Mouse (Mus musculus) liver, adult 2 months (tissue): ENCODE data around the gene Stox1. TPM values are rescaled to one million over a fixed set of nuclear protein-coding genes. Genes with fewer than 3 reads are reported as not detected.

Source experiments
- DNase-seq: peaks from one replicate; pipeline ENCODE4 v3.0.0-alpha.2; 2011; ENCODE audit warnings: low read depth, low spot score; ENCODE audit errors: extremely low read depth
- H3K27ac ChIP-seq: fragments of 200-500 bp; replicated peaks from 2 replicates; pipeline ENCODE4 v1.5.1; 2012; ENCODE audit warnings: low read depth, mild to moderate bottlenecking, control low read depth, inconsistent platforms, low read length; ENCODE audit not compliant: insufficient read depth
- H3K27me3 ChIP-seq: fragments of 200-500 bp; 2 replicates; pipeline ENCODE4 v1.6.1; 2012; ENCODE audit warnings: mild to moderate bottlenecking, moderate library complexity, low read length, inconsistent platforms; ENCODE audit not compliant: control insufficient read depth, insufficient read depth
- H3K36me3 ChIP-seq: fragments of 200-500 bp; 2 replicates; pipeline ENCODE4 v1.6.1; 2012; ENCODE audit warnings: low read length, inconsistent platforms; ENCODE audit not compliant: control insufficient read depth, insufficient read depth
- H3K4me1 ChIP-seq: fragments of 200-500 bp; 2 replicates; pipeline ENCODE4 v1.6.1; 2011; ENCODE audit warnings: low read length; ENCODE audit not compliant: control insufficient read depth, insufficient read depth
- H3K4me3 ChIP-seq: fragments of 200-500 bp; 2 replicates; pipeline ENCODE4 v1.5.1; 2011; ENCODE audit warnings: low read depth, mild to moderate bottlenecking, control low read depth, low read length, moderate library complexity; ENCODE audit not compliant: insufficient read depth
- H3K79me2 ChIP-seq: fragments of 200-500 bp; 2 replicates; pipeline ENCODE4 v1.6.1; 2012; ENCODE audit warnings: inconsistent platforms, mild to moderate bottlenecking, low read length, moderate library complexity; ENCODE audit not compliant: control insufficient read depth, insufficient read depth
- H3K9ac ChIP-seq: fragments of 200-500 bp; 2 replicates; pipeline ENCODE4 v1.6.1; 2012; ENCODE audit warnings: low read depth, mild to moderate bottlenecking, control low read depth, inconsistent platforms, low read length
- CTCF ChIP-seq: fragments of 200-500 bp; IDR thresholded peaks from 2 replicates; pipeline ENCODE4 v1.5.1; 2011; ENCODE audit warnings: low read depth, low read length, control low read depth
- POLR2A ChIP-seq: fragments of 200-500 bp; IDR thresholded peaks from 2 replicates; pipeline ENCODE4 v1.6.1; 2011; ENCODE audit warnings: low read length, control low read depth; ENCODE audit not compliant: insufficient read depth; ENCODE audit errors: extremely low read depth
- WGBS: fragments of 180-500 bp; shearing (Covaris S2); methylation state at CpG from one replicate; pipeline ENCODE4 v1.1.7; 2018; 5-methylcytosine and 5-hydroxymethylcytosine counted together
- polyA plus RNA-seq: library from polyadenylated mRNA; depleted of rRNA; stranded (reverse); fragments of >200 nt; gene quantifications from 2 replicates; pipeline ENCODE4 v1.2.3, GENCODE M21; 2012
- total RNA-seq: library from RNA; depleted of rRNA; stranded (reverse); fragments of >200 nt; gene quantifications from 2 replicates; pipeline ENCODE4 v1.2.3, GENCODE M21; 2014

Gene Stox1
- total and polyA plus RNA-seq, 2 experiments, result 0.06 to 0.18 TPM

DNA sequence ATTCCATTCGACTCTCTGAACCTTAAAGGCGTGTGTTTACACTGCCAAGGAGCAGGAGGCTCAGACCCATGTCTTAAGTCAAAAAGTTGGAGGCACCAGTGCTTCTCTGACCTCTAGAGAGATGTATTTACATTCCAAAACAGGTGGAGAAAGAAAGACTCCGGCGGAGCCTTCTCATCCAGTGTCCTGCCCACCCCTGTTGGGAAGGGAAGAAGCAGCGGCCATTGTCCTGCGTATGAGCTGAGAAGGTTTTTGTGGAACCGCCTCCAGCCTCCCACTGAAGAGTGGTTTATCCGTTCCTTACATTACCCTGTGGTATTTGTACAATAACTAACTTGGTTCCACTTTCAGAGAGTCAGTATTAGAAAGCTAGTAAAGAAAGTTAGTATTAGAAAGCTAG lies 33.2 kb downstream of the Stox1 start:
- TF ChIP-seq POLR2A (no peak), CTCF (no peak)
- Histone ChIP-seq H3K27me3 (no peaks in the 10 kb centered on the region), H3K27ac (no peak overlapping the region), H3K9ac (no peak overlapping the region), H3K36me3 (no peaks in the 10 kb centered on the region), H3K4me1 (no peaks in the 10 kb centered on the region), H3K79me2 (no peaks in the 10 kb centered on the region), H3K4me3 (no peak overlapping the region)
- 77% methylated on average over 8 of the region's 8 CpGs for WGBS
- DNase-seq, result no peak

GRCm38 (mm10) chr10:62692244-62692643 lies 33.7 kb downstream of the Stox1 start:
- Histone ChIP-seq H3K79me2 (no peaks in the 10 kb centered on the region), H3K9ac (no peak overlapping the region), H3K27ac (no peak overlapping the region), H3K4me1 (no peaks in the 10 kb centered on the region), H3K4me3 (no peak overlapping the region), H3K36me3 (no peaks in the 10 kb centered on the region), H3K27me3 (no peaks in the 10 kb centered on the region)
- no peak for TF ChIP-seq POLR2A
- TF ChIP-seq CTCF, result no peak
- DNase-seq, result no peak
- 89% methylated on average over 3 of the region's 3 CpGs for WGBS

DNA sequence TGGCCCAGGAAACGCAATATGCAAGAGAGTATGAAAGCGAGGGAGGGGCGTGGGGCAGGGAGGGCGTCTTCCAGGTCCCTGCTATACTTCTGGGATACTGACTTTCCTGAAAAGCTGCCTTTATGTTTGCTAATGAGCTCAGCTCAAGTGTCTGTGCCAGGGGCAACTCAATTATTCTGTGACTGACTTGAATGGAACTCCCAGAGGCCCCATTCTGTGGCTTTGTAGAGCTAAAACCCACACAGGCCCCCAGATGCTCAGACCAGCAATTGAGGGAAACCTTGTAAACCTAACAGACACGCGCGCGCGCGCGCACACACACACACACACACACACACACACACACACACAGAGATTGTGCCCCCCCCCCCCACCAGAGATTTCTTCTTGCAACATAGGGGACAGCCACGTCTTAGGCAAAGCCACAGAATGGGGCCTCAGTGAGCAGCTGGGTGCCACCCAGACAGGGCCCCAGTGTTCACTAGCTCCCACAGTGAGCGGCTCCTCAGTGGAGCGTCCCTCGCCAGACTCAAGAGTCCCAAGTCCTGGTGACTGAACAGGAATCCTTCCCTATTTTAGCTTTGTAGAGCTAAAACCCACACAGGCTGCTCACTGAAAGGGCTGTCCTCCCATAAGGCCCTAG lies 38.8 kb downstream of the Stox1 start:
- WGBS, result 93% methylated on average over 15 of the region's 15 CpGs
- TF ChIP-seq POLR2A (no peak), CTCF (no peak)
- Histone ChIP-seq H3K79me2 (no peaks in the 10 kb centered on the region), H3K4me3 (no peak overlapping the region), H3K9ac (no peak overlapping the region), H3K4me1 (no peaks in the 10 kb centered on the region), H3K27me3 (no peaks in the 10 kb centered on the region), H3K27ac (no peak overlapping the region), H3K36me3 (no peaks in the 10 kb centered on the region)
- DNase-seq, result no peak

DNA sequence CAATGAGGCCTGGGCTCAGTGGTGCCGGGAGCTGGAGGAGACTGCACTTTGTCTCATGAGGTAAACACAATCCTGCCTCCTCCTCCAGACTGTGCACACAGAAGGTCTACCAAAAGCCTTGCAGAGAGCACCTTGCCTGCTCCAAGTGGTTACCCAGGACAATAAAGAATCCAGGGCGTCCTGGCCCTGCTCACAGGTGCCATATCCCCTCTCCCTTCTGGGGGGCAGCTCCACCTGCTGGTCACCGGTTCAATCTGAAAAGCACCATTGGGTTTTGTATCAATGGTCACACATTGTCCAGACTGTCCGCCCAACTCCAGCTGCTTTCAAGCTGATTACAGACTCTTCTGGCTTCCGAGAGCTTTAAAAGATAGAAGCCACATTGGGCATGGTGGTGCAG lies 42.9 kb downstream of the Stox1 start:
- 56% methylated on average over 5 of the region's 5 CpGs for WGBS

DNA sequence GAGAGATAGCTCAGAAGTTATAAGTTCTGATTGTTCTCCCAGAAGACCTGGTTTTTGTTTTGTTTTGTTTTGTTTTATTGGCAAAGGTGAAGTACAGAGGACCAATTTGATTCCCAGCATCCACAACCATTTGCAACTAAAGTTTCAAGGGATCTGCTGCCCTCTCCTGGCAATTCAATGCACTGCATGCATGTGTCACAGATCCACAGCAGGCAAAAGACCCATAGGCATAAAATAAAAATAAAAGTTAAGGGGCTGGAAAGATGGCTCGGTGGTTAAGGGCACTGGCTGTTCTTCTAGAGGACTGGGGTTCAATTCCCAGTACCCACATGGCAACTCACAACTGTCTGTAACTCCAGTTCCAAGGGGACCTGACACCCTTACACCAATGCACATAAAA lies 46.1 kb downstream of the Stox1 start:
- no peak for DNase-seq
- 74% methylated on average over 1 of the region's 1 CpGs for WGBS

More for the DNA sequence above, 42.9 kb downstream of the Stox1 start:
- no peak for DNase-seq
- no peak overlapping the region for H3K9ac ChIP-seq
- no peaks in the 10 kb centered on the region for H3K4me1 ChIP-seq
- no peak for TF ChIP-seq POLR2A
- TF ChIP-seq CTCF, result peak; percentile 56
- H3K36me3 ChIP-seq, result no peaks in the 10 kb centered on the region
- no peaks in the 10 kb centered on the region for H3K79me2 ChIP-seq
- H3K4me3 ChIP-seq, result no peak overlapping the region
- H3K27me3 ChIP-seq, result no peaks in the 10 kb centered on the region
- no peak overlapping the region for H3K27ac ChIP-seq

DNA sequence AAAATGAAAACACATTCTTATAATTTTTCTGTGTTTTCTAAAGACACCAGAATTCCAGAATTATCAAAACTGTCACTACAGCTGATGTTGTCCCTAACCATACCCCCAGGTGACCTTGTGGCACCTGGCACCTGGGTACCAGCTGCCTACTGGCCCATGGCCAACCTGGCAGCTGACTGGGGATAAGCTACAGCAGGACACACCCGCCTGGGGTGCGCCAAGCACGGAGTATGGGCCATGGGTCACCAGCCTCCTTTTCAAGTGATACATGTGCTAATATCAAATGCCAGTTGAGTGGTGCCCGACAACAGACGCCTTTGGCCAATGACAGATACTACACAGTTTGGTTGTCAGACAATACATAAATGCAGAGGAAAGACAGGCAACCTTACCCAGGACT lies 48.6 kb downstream of the Stox1 start:
- Histone ChIP-seq H3K27me3 (no peaks in the 10 kb centered on the region), H3K79me2 (no peaks in the 10 kb centered on the region)
- 73% methylated on average over 5 of the region's 5 CpGs for WGBS

More for the DNA sequence above, 46.1 kb downstream of the Stox1 start:
- H3K4me1 ChIP-seq, result no peaks in the 10 kb centered on the region
- no peak overlapping the region for H3K4me3 ChIP-seq
- TF ChIP-seq POLR2A (no peak), CTCF (peak; percentile 12; the same call in 1 of the 2 replicates)
- no peaks in the 10 kb centered on the region for H3K79me2 ChIP-seq
- H3K9ac ChIP-seq, result no peak overlapping the region
- H3K36me3 ChIP-seq, result no peaks in the 10 kb centered on the region
- no peaks in the 10 kb centered on the region for H3K27me3 ChIP-seq
- no peak overlapping the region for H3K27ac ChIP-seq

More for the DNA sequence above, 48.6 kb downstream of the Stox1 start:
- DNase-seq, result no peak
- Histone ChIP-seq H3K36me3 (no peaks in the 10 kb centered on the region), H3K4me3 (no peak overlapping the region), H3K4me1 (no peaks in the 10 kb centered on the region), H3K27ac (no peak overlapping the region), H3K9ac (no peak overlapping the region)
- TF ChIP-seq CTCF (no peak), POLR2A (no peak)
